Mouse (Mus musculus) heart, embryonic 16.5 days (tissue): ENCODE results near the gene Ctnnb1. TPM values are rescaled to one million over a fixed set of nuclear protein-coding genes. Genes with fewer than 3 reads are reported as not detected.

Experiments
- ATAC-seq: fragments of 200-750 bp; cut with Nextera tagmentation; replicated peaks from 2 replicates; pipeline ENCODE4 v1.8.0; 2017; ENCODE audit warnings: moderate number of reproducible peaks; ENCODE audit not compliant: insufficient read depth, low FRiP score; ENCODE audit errors: extremely low read depth
- H3K27ac ChIP-seq: fragments of 300-500 bp; sonication (generic); 2 replicates; pipeline ENCODE4 v1.5.1; 2014; ENCODE audit warnings: mild to moderate bottlenecking, low read length, control low read depth, moderate library complexity
- H3K27me3 ChIP-seq: fragments of 300-500 bp; sonication (generic); 2 replicates; pipeline ENCODE4 v1.6.1; 2014; ENCODE audit warnings: low read length, mixed read lengths; ENCODE audit not compliant: control insufficient read depth, insufficient read depth
- H3K36me3 ChIP-seq: fragments of 300-500 bp; sonication (generic); 2 replicates; pipeline ENCODE4 v1.6.1; 2014; ENCODE audit not compliant: control insufficient read depth, insufficient read depth
- H3K4me1 ChIP-seq: fragments of 300-500 bp; sonication (generic); 2 replicates; pipeline ENCODE4 v1.6.1; 2014; ENCODE audit warnings: low read length, mixed read lengths; ENCODE audit not compliant: control insufficient read depth, insufficient read depth
- H3K4me2 ChIP-seq: fragments of 300-500 bp; sonication (generic); 2 replicates; pipeline ENCODE4 v1.6.1; 2014; ENCODE audit warnings: low read depth, mild to moderate bottlenecking, control low read depth, low read length
- H3K4me3 ChIP-seq: fragments of 300-500 bp; sonication (generic); 2 replicates; pipeline ENCODE4 v1.5.1; 2014; ENCODE audit warnings: mild to moderate bottlenecking, control low read depth, low read length
- H3K9ac ChIP-seq: fragments of 300-500 bp; sonication (generic); 2 replicates; pipeline ENCODE4 v1.6.1; 2014; ENCODE audit warnings: low read length, control low read depth
- H3K9me3 ChIP-seq: fragments of 300-500 bp; sonication (generic); replicated peaks from 2 replicates; pipeline ENCODE4 v1.6.1; 2016; ENCODE audit warnings: low read length; ENCODE audit not compliant: control insufficient read depth
- WGBS: fragments of 180-500 bp; shearing (Covaris S2); extraction: QIAGEN DNeasy Blood & Tissue Kit; methylation state at CpG from one replicate; pipeline ENCODE4 v1.1.7; 2014; 5-methylcytosine and 5-hydroxymethylcytosine counted together
- polyA plus RNA-seq: library from polyadenylated mRNA; unstranded; fragments of >200 nt; fragmentation: Nextera tagmentation; extraction: Ambion mirVana; gene quantifications from 2 replicates; pipeline ENCODE4 v1.2.1, GENCODE M21; 2015

The Ctnnb1 gene
- polyA plus RNA-seq, 1 experiment from 2014 or later = 357 TPM

- Histone ChIP-seq H3K9ac (no peak overlapping the region), H3K27me3 (no peaks in the 10 kb centered on the region), H3K4me3 (no peak overlapping the region), H3K9me3 (no peaks in the 10 kb centered on the region), H3K36me3 (no peaks in the 10 kb centered on the region), H3K4me1 (peaks cover 28% of the 10 kb centered on the region), H3K4me2 (no peak overlapping the region), H3K27ac (no peak overlapping the region)
- no peak for ATAC-seq
- WGBS = 74% methylated on average over 15 of the region's 15 CpGs
Observed at GRCm38 (mm10) chr9:120989806-120990700, 61.0 kb downstream of the Ctnnb1 start.

GRCm38 (mm10) chr9:120991801-120992200 lies 62.8 kb downstream of the Ctnnb1 start:
- H3K27ac ChIP-seq = no peak overlapping the region
- ATAC-seq = no peak
- H3K4me2 ChIP-seq = no peak overlapping the region
- no peaks in the 10 kb centered on the region for H3K9me3 ChIP-seq
- no peak overlapping the region for H3K4me3 ChIP-seq
- no peaks in the 10 kb centered on the region for H3K27me3 ChIP-seq
- peaks cover 24% of the 10 kb centered on the region for H3K4me1 ChIP-seq
- 78% methylated on average over 2 of the region's 2 CpGs for WGBS
- no peak overlapping the region for H3K9ac ChIP-seq
- no peaks in the 10 kb centered on the region for H3K36me3 ChIP-seq

DNA sequence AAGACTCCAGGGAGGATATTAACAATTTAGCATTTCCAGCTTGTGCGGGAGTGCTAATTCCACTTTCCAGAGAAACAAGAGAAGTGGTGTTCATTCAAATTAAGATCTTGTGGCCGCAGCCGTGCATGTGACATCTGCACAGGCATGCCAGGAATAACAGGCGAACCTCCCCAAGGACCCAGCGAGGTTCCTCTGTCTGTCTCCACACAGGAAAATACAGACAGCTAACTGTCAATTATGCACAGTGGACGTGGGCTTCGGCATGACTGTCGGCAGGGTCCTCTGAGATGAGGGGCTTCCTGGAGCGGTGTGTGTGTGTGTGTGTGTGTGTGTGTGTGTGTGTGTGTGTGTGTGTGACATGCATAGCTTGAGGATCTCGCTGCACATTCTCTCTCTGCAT lies 64.0 kb downstream of the Ctnnb1 start:
- H3K9ac ChIP-seq = no peak overlapping the region
- H3K4me2 ChIP-seq = no peak overlapping the region
- H3K27me3 ChIP-seq = no peaks in the 10 kb centered on the region
- ATAC-seq = no peak
- no peak overlapping the region for H3K27ac ChIP-seq
- peaks cover 12% of the 10 kb centered on the region for H3K4me1 ChIP-seq
- H3K36me3 ChIP-seq = no peaks in the 10 kb centered on the region
- 52% methylated on average over 10 of the region's 10 CpGs for WGBS
- no peaks in the 10 kb centered on the region for H3K9me3 ChIP-seq
- no peak overlapping the region for H3K4me3 ChIP-seq

DNA sequence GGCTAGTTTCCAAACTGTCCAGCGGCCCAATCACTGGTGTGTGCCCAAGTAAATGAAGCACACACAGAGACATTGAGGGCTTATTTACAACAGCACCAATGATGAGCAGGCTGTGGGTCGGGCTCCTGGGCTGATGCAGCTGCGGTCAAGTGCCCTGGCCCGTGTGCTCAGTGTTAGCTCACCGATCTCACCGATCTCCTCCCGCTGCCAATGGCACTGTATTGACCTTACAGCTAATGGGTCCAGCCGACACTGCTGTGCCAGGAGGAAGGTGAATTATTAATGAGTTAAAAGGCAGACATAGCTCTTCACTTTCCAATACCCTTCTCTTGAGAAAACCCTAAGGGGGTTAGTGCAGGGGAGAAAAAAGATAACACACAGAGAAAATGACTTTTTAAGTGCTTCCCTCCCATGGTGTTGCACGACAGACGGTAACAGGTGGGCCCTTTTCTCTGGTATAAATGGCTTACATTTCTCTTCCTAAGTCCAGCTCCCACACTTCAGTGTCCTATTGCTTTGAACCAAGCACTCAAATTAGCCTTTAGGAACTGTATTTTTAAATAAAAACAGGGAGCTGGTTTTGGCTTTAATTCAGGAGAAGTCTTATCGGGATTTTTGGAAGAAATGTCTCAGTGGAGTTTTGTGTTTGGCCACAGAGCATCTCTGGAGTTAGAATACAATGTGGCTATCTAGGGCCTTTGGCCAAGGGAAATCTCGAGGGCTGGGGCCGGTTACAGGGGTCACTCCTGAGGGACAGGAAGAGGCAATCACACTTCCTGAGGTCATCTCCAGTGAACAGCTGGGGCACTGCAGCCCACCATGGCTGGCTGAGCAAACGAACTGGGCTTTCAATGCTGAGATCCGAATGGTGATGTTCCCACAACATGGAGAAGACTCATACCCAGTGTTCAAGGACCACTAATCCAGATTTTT lies 65.5 kb downstream of the Ctnnb1 start:
- ATAC-seq = peak; percentile 46
- H3K4me3 ChIP-seq = no peak overlapping the region
- H3K4me2 ChIP-seq = no peak overlapping the region
- no peaks in the 10 kb centered on the region for H3K9me3 ChIP-seq
- H3K4me1 ChIP-seq = 0 out of 2 replicates have a peak, but pooled peaks cover 4% of the 10 kb centered on the region
- WGBS = 65% methylated on average over 15 of the region's 15 CpGs
- no peaks in the 10 kb centered on the region for H3K36me3 ChIP-seq
- no peaks in the 10 kb centered on the region for H3K27me3 ChIP-seq
- H3K9ac ChIP-seq = no peak overlapping the region
- no peak overlapping the region for H3K27ac ChIP-seq

- H3K4me2 ChIP-seq = no peak overlapping the region
- ATAC-seq = no peak
Observed at GRCm38 (mm10) chr9:120998696-120999095, 69.7 kb downstream of the Ctnnb1 start.

DNA sequence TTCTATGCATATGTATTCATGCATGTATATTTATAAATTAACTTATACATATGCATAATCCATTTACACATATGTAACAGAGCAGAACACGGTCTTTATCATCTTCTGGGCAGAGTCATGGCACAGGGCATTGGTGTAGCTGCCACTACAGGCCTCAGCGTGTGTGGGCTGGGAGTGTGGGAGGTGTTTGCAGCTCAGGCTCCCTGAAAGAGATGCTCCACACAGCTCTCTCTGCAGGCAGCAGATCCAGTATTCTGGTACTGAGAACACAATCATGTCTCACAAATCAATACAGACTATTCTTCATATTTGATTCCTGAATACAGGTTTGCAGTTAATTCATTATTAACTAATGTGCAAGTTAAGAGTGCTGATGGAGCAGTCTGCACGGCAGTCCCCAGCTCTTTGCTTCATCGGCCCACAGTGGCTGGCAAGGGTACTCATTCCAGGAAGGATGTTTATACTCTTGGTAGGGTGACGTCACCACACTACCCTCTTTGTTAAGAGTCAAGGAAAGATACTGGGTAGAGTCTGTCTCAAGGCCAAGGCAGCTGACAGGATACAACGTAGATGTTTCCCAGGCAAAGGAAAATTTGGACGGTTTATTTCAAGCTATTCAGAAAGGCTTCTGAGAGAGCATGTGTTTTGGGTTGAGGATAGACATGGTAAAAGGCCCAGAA lies 71.8 kb downstream of the Ctnnb1 start:
- peaks cover 14% of the 10 kb centered on the region for H3K4me1 ChIP-seq
- H3K36me3 ChIP-seq = no peaks in the 10 kb centered on the region
- H3K27me3 ChIP-seq = no peaks in the 10 kb centered on the region
- H3K4me3 ChIP-seq = no peak overlapping the region
- peak; percentile 59 for ATAC-seq
- H3K9ac ChIP-seq = no peak overlapping the region
- WGBS = 32% methylated on average over 7 of the region's 7 CpGs
- H3K27ac ChIP-seq = peak overlapping the region; percentile 41
- H3K4me2 ChIP-seq = no peak overlapping the region
- no peaks in the 10 kb centered on the region for H3K9me3 ChIP-seq

More at GRCm38 (mm10) chr9:120998696-120999095, 69.7 kb downstream of the Ctnnb1 start:
- Histone ChIP-seq H3K9ac (no peak overlapping the region), H3K4me1 (peaks cover 18% of the 10 kb centered on the region), H3K9me3 (no peaks in the 10 kb centered on the region), H3K27me3 (no peaks in the 10 kb centered on the region), H3K36me3 (no peaks in the 10 kb centered on the region), H3K4me3 (no peak overlapping the region), H3K27ac (no peak overlapping the region)
- 72% methylated on average over 11 of the region's 11 CpGs for WGBS

GRCm38 (mm10) chr9:121001681-121002540 lies 72.9 kb downstream of the Ctnnb1 start:
- Histone ChIP-seq H3K27ac (no peak overlapping the region), H3K4me1 (peaks cover 14% of the 10 kb centered on the region), H3K27me3 (no peaks in the 10 kb centered on the region), H3K9me3 (no peaks in the 10 kb centered on the region), H3K4me3 (no peak overlapping the region), H3K9ac (no peak overlapping the region), H3K4me2 (no peak overlapping the region), H3K36me3 (no peaks in the 10 kb centered on the region)
- ATAC-seq = no peak; the same call in 1 of the 2 replicates
- 57% methylated on average over 15 of the region's 15 CpGs for WGBS

- WGBS = 70% methylated on average over 7 of the region's 7 CpGs
- Histone ChIP-seq H3K4me2 (no peak overlapping the region), H3K36me3 (no peaks in the 10 kb centered on the region), H3K9me3 (no peaks in the 10 kb centered on the region), H3K4me1 (peaks cover 9% of the 10 kb centered on the region), H3K27me3 (no peaks in the 10 kb centered on the region), H3K4me3 (no peak overlapping the region), H3K9ac (no peak overlapping the region), H3K27ac (no peak overlapping the region)
- ATAC-seq = no peak
Observed at GRCm38 (mm10) chr9:121005961-121006360, 76.9 kb downstream of the Ctnnb1 start.
